Mouse (Mus musculus) urinary bladder, postnatal 14 days (tissue): Measurements from ENCODE around the gene Epn3.

ENCODE experiments used
- DNase-seq: peaks from one replicate; pipeline ENCODE4 v3.0.0; 2021; ENCODE audit warnings: low spot score

Gene Epn3

DNA sequence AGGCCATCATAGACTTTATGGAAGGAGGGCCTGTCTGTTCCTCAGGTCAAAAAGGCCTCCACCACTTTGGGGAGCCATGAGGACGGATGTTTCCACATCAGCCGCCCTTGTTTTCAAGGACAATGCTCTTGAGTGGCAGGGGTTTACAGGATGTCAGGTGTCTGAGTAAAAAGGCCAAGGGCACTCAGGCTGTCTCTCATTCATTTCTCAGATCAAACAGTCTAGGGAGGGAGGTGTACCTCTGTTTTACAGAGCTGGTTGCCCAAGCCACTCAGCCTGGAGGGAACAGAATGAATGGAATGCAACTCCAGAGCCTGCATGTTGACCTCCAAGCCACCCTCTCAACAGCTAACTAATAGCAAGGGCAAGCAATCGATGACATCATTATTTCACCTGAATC is 4.4 kb downstream of the Epn3 start:
- no peak for DNase-seq

DNA sequence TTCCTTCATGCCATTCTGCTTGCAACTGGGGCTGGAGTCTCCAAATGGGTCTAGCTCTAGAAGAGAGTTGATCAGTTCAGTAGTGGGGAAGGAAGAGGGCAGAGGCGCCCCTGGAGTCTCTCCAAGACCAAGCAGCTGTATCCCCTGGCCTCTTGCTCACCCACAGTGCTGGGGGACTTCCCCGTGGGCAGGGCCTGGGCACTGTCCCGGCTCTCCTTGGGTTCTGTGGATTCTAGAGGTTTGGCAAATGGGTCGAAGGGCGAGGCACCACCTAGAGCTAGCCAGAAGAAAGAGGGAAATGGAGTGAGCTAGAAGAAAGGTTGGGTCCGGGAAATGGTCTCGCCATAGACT is 8.1 kb downstream of the Epn3 start:
- no peak for DNase-seq

DNA sequence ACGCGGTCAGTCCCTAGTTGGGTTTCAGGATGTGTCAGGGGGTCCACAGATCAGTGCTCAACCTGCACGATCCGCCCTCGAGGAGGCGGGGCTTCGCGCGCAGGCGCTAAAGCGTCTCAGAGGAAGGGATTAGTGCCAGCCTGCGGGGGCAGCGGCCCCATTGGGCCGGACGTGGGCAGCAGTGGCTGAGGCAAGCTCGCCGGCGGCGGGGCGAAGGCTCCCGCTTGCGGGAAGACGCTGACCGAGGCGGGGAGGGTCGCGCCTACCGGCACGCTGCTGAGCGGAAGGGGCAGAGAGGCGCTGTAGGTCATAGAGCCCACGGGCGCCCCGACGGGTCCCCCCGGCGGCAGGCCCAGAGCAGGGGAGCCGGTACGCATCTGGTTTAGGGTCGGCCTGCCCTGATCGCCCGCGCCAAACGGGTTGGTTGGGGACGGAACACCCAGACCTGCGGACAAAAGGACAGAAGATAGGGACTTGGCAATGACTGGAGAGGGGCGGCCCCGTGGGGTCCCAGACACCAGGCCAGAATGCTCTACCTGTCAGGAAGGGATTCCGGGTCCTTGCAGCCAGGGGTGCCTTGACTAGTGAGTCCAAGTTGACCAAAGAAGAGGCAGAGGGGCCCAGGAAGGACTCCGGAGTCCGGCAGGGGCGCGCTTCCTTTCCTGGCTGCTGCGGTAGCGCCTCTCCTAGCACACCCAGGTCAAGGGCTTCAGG is 8.6 kb downstream of the Epn3 start:
- DNase-seq, result no peak

DNA sequence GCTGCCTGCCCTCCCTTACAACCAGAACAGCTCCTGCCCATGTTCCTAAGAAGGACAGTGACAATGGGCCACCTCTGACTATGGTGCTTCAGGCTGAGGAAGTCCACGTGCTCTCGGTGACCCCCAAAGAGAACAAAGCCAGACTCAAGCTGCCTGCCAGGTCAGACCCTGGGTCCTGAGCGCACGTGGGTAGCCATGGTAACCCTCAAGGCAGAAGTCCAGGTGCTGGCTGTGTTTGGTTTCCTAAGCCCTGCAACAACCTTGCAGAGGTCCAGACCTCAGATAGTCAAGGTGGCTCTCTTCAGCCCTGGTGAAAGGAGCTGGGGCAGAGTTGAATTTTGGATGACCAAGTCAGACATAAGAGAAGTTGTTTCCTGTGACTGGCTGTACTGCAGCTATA is 10.0 kb downstream of the Epn3 start:
- no peak for DNase-seq

DNA sequence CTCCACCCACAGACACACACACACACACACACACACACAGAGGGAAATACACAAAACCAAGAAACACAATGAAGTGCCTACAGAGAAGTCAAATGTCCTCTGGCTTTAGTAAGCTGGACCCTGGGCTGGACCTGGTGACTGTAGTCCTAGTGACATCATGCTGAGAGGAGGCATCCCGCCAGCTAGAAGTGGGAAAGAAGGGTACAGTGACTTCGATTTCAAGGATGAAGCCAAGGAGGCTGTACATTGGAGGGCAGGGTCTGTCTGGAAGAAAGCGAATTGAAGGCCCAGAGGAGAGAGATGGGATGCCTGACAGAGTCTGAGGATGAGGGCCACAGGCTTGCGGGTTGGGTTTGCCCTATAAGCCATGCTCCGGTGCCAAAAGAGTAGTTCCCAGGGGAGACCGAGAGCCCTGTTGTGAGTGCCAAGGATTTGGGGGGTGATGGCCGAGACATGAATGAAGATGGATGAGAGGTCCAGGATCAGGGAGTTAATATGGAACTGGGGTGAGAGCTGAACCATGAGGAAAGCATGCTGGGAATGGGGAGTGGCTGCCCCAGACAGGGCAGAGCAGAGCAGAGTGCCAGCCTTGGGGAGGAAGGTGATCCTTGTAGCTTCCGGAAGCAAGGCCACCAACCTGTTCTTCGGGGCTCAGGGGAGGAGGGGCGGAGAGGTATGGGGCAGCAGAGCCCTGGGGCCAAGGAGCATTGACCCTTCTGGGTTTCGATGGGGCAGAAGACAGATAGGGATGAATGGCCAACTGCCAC is 10.8 kb downstream of the Epn3 start:
- peak; percentile 45 for DNase-seq

DNA sequence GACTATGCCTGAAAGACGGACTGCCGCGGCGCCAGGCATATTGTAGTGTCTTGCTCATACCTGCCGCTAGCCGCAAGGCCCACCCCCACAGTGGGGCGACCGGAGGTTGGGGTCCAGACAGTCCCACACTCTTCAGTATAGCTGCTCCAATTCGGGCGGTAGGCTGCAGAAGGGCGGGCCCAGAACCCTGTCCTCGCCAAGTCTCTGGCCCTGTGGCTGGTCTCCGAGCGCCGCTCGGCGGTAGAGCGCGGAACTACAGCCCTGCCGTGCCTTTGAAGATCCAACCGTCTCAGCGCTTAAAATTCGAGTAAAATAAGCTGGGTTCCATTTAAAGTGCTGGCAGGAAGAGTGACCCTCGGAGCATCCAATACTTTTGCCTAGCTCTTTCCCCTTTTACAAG is 13.8 kb downstream of the Epn3 start, which contains the start of gene Spata20:
TSS of gene Spata20 (minus strand) at position 179 of the 400 bp plus-strand sequence.
- DNase-seq, result peak; percentile 88

DNA sequence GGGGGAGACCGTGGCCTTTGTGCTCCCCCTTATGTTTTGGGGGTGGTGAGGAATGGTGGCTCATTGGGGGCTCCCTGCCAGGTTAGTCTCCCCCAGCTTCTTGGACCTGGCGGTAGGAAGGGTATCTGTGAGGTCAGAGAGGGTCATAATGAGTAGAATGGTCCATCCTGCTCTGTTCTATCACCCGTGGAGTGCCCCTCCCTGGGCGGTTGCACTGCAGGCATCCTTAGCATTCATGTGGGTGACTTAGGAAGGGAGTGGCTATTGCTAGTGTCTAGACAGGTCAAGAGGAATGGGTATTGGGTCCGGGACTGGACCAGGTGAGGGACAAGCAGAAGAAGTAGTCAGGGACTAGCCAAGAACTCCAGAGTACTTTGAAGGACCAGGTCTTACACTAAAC is 14.6 kb downstream of the Epn3 start:
- no peak for DNase-seq

DNA sequence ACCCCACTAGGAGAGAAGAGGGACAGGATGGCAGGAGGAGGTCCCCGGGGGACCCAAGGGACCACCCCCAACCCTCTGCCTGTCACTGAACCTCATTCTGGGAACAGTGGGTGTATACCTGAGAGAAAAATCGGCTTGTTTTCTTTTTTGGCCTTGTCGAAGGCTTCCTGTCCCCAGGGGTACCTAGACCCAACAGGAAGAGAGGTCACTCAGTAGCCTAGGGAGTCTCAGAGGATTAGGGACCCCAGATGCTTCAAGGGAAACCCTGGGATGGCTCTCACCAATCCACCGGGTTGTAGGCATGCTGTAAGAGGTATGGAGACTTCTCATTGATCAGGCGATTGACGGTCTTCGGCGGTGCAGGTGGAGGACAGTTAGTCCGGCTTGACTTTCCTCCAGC is 15.1 kb downstream of the Epn3 start:
- DNase-seq, result no peak

DNA sequence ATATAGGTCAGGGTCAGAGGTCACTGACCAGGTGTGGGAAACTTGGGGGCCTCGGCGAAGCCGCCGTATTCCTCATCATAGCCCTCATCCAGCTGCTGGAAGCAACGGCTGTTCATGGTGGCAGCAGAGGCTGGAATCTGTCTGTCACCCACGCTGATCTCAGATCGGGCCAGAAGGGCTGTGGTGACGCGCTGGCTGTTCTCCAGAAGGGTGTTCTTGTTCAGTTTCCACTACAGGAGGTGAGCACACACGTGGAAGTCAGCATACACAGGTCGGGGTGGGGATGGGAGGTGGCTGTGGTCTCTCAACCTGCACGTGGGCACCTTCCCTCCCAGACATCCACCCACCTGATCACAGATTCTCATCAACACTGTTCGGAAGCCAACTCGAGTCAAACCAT is 15.9 kb downstream of the Epn3 start:
- no peak for DNase-seq

DNA sequence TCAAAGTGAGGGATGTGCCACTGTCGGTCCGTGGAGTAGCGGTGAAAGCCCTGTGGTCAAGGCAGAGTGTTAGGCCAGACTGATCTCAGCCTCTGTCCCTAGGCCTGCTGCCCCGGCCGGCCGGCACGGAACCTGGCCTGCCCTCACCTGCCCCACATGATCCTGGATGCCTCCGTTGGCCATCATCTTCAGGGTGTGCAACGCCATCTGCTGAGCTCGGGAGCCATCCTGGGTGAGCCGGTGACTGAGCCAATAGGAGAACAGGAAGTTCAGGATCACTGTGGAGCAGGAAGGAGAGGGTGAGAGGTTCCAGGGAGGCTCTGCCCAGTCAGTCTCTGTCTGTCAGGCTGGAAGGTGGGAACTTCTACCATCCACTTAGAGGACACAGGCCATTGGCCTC is 16.3 kb downstream of the Epn3 start:
- no peak for DNase-seq

DNA sequence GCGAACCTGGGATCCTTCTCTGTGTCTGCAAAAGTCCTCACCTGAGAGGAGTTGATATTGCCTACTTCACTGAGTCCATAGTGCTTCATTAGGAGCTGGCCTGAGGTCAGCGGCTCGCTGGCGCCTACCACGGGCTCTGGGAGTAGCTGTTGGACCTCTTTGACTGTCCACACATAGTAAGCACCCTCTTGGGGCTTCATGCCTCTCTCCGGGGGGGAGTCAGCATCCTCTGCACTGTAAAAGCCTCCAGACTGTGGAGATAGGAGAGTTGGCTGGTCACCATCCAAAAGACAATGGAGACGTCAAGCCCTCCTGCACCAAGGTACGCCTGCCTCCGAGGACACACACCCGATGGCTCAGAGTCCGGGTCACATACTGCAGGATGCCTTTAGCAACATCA is 17.0 kb downstream of the Epn3 start:
- DNase-seq, result no peak

DNA sequence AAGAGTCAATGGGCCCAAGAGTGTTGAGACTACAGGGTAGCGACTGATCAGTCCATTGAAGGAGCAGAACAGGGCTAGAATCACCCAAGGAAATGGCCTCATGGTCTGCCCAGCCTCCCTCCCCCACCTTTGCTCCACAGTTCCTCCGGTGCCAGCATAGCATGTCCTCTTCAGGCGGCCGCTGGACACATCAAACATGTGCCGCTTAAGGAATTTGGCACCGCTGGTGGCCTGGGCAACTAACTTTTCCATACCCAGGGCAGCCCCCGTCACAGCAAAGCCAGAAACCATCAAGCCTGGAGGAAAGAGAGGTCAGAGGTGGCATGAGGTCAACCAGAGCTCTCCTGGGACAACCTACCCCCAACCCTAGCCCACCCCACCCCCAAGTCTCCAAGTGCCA is 17.8 kb downstream of the Epn3 start:
- no peak for DNase-seq

DNA sequence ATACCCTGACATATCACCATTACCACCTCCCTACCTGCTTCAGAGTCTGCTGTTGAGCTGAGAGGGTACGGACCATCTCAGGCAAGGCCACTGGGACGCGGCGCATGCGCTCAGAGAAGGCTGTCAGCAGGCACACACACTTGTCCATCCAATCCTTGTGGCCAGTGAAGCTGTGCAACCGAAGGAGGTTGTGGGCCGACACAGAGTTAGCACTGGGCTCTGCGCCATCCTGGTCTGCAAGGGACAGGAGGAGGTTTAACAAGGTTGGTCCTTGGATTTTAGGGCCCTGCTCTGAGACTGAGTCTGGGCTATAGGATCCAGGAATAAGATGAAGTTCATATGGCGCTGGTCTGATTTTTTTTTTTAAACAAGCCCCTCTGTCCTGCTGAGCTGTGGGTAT is 19.4 kb downstream of the Epn3 start:
- DNase-seq, result no peak

DNA sequence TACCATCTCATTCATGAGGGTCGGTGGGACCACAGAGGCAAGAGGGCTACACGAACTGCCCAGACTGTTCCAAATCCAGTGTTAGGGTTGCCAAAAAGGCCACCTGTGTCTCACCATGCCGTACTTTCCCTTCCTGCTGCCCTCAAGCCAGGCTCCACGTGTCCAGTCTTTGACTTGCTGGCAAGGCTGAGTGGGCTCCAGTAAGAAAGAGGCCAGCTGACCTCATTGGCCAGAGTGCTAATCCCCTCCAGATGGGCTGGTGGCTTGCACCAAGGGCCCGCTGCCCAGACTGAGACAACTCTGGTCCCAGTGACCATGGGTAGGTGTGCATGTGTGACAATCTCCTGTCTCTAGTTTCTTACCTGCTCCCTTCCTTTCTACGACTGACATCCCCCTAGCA is 22.1 kb downstream of the Epn3 start:
- no peak for DNase-seq

DNA sequence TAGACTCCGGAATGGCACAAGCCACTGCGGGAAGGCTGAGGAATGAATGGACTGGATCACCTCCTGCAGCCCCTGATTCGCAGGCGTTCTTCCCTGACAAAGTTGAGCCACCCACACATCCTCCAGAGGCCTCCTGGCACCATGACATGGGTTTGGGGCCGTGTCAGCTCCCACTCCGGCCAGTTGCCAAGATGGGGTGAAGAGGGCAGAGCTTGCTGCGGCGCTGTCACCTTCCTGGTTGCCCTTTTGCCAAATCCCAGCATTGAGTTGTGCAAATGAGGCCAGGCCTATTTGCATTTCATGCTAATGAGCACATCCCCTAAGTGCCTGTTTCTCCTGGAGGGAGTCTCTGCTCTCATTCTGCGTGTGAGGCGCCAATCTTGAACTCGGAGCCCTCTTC is 24.1 kb downstream of the Epn3 start:
- no peak for DNase-seq

DNA sequence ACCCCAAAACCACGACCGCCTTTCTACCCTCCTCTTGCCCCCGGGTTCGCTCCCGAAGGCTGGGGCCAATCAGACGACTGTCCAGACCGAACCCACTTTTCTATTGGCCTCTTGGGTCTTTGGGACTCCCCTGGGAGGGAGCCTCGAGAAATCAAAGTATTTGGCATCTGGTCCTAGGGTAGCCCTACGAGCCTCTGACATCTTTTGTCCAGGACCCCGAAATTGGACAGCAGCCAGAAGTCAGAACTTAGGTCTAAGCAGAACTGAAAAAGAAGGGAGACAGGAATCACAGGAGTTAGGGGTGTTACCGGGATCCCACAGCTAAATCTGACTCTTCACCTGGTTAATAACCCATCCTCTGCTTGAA is 25.2 kb downstream of the Epn3 start:
- DNase-seq, result no peak

DNA sequence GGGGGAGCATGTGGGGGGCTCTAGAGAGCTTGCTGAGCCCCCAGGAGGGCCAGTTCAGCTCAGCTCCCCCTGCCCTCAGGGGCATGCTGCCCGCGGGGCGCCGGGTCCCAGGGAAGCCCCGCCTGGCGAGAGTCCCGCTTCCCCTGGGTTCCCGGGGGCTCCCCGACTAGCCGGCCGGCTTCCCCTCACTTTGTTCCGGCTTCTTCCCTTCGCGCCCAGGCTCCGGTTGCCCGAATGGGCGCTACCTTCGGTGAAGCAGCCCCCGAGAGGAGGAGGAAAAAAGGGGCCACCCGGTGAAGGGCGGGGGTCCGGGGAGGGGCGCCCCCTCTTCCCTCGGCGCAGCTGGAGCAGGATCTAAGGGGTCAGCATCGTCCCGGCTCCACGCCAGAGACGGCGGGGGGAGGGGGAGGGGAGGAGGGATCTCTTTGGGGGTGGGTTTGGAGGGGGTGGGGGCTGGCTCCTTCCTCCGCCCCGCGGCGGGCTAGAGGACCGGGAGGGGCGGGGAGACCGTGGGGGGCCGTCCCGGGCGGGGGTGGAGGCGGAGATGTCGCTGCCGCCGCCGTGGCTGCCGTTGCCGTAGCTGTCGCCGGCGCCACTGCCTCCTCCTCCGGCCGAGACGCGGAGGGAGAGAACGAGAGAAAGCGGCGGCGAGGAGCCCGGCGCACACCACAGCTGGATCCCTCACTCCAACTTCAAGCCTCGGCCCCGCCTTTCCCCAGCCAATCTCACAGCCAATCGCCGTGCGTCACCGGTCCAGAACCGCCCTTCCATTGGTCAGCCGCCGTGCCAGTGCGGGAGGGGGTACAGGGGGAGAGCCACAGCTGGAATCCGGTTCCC is 25.8 kb downstream of the Epn3 start, which contains the start of gene Cacna1g:
TSS of gene Cacna1g (minus strand) at position 492 of the 837 bp plus-strand sequence.
- DNase-seq, result peak; percentile 89

DNA sequence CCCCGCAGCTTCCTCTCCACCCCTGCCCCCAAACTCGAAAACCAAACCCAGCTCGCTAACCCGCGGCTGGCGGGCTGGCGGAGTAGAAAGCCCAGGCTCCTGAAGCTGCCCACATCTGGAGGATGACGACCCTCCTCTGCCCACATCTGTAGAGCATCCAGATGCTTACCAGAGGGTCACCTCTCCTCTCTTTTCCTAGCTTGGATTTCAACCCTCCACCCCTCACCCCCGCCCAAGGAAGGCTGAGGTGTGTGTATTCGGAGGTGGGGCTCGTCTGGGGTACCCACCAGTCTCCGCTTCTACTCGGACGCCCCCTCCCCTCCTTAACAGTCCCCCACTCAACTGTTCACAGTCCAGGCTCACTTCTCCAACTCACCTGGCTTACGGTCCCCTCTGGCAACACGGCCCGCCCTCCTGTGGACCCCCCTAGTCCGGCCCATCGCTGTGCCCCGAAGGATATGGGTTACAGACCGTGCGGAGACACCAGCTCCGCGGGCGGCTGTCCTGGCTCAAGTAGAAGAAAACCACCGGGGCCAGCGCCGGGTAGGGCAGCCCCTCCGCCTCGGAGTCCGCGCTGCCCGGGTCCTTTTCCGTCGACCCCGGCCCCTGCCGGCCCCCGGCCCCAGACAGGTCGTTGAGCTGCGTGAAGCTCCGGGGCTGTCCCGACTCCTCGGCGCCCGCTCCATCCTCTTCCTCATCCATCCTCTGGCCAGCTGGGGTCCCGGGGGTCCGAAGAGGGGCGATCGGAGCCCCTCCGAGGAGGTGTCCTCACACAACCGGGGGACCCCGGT is 26.7 kb downstream of the Epn3 start:
- DNase-seq, result no peak

DNA sequence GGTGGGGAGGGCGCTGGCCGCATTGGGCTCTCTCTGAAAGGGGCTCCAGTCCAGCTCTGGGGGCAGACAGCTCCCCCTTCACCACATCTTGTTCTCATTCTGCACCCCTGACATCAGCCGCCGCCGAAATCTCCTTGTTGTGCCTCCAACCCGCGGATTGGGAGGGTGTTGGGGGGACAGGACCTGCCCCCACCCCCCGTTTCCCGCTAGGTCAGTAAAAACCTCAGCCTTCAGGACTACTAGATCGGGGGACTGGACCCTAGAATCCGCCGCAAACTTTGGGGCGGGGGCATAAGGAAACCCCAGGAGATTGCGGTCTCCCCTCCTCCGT is 27.2 kb downstream of the Epn3 start:
- DNase-seq, result no peak

DNA sequence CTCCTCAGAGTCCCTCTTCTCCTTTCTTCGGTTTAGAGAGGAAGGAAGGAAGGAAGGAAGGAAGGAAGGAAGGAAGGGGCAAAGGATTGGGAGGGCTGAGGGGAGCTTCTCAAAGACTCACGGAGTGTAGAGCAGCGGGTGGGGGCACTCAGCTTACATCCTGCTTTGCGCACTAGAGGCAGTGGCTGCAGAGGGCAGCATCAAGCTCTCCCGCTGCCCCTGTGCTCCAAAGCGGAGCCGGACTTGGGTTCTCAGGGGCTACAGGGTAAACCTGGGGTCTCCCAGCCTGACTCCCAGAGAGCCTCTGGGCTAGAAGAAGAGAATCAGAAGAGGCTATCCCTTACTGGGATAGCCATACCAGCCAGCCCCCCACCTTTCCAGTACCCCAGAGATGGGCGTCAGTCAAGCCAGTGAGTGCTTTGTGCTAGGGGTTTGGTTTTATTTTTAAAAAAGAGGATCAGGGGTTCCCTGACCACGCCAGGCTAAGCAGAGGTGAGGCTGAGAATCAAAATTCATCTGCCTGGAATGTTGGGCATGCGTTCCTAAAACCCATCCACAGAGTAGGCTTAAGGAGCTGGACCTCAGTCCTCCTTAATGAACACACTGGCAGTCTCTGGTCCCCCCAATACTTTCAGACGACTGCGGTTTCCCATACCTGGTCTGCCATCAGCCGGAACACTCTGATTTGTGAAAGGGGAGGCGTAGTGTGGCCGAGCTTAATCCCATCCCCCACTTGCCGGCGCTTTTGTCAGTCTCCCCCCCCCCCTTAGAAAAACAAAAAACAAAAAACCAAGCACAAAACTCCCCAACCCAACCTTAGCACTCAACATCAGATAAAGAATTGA is 27.8 kb downstream of the Epn3 start:
- no peak for DNase-seq

DNA sequence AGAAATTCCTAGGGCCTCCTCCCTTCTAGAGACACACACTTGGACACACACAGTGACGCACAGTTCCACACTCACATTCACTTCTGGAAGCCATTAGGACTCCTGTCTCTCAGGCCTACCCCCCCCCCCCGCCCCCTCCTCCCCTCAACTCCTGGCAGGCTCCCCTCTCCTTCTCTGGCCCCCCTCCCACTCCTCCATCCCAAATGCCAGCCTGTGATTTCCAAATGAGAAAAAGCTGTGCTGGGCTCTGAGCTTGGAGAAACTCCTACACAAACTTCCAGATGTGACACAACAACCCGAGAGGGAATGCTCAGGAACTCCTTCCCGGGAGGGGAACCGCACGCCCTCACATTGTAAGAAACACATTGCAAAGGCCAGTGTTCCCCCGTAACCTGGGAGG is 29.4 kb downstream of the Epn3 start:
- no peak for DNase-seq
